34 mouse cellular contexts compared by ENCODE assay signal in genomic region chr10:117756784-117757183, GRCm38 (mm10).
"Had no signal": no experiment of that assay in that cellular context is flagged by ENCODE, and none has a peak within 500 bp of the region (broad histone marks: within the 10 kb centered on the region; RNA-seq: fewer than 3 reads in every experiment).

No protein-coding gene starts in this region.

- H3K4me1 ChIP-seq: heart, embryonic 12.5 days; heart, embryonic 13.5 days; heart, embryonic 15.5 days; hindbrain, embryonic 10.5 days; hindbrain, embryonic 12.5 days; hindbrain, embryonic 13.5 days; hindbrain, embryonic 15.5 days; intestine, embryonic 15.5 days; kidney, embryonic 15.5 days had no signal

- H3K27me3 ChIP-seq: heart, embryonic 12.5 days; heart, embryonic 13.5 days; heart, embryonic 15.5 days; hindbrain, embryonic 12.5 days; hindbrain, embryonic 13.5 days; hindbrain, embryonic 15.5 days; intestine, embryonic 15.5 days; kidney, embryonic 15.5 days had no signal

- DNase-seq: heart, postnatal 10 days; heart, postnatal 14 days; heart, postnatal 36 days; heart, postnatal 4 days; kidney, adult 11 months; kidney, adult 18-20 months; kidney, adult 2 months; kidney, adult 8-10 months; kidney, adult 9 months; kidney, postnatal 10 days; kidney, postnatal 14 days; kidney, postnatal 25 days; kidney, postnatal 36 days; kidney, postnatal 4 days; layer of hippocampus, adult 9-11 months; layer of hippocampus, postnatal 36 days had no signal

- H3K4me3 ChIP-seq: heart, embryonic 12.5 days; heart, embryonic 13.5 days; heart, embryonic 15.5 days; hindbrain, embryonic 10.5 days; hindbrain, embryonic 12.5 days; hindbrain, embryonic 13.5 days; hindbrain, embryonic 15.5 days; intestine, embryonic 15.5 days; kidney, embryonic 15.5 days; layer of hippocampus, adult 2 months had no signal

- H3K27ac ChIP-seq: heart, embryonic 13.5 days; heart, embryonic 15.5 days; hindbrain, embryonic 10.5 days; hindbrain, embryonic 12.5 days; hindbrain, embryonic 13.5 days; hindbrain, embryonic 14.5 days; hindbrain, embryonic 15.5 days; hindbrain, postnatal 0 days; intestine, embryonic 15.5 days; kidney, embryonic 15.5 days; kidney, postnatal 0 days; layer of hippocampus, adult 2 months had no signal

- ATAC-seq: hindbrain, embryonic 16.5 days; hindbrain, postnatal 0 days; inflammation-experienced regulatory T-cells, adult 6 months; intestine, embryonic 15.5 days; intestine, embryonic 16.5 days; intestine, postnatal 0 days had no signal

- H3K4me2 ChIP-seq: heart, embryonic 11.5 days; heart, embryonic 12.5 days; heart, embryonic 13.5 days; heart, embryonic 15.5 days; hindbrain, embryonic 12.5 days; hindbrain, embryonic 13.5 days; hindbrain, embryonic 14.5 days; hindbrain, embryonic 15.5 days; intestine, embryonic 15.5 days; kidney, embryonic 15.5 days had no signal

- H3K9me3 ChIP-seq: heart, embryonic 12.5 days; heart, embryonic 13.5 days; heart, embryonic 15.5 days; hindbrain, embryonic 10.5 days; hindbrain, embryonic 12.5 days; hindbrain, embryonic 13.5 days; hindbrain, embryonic 15.5 days; intestine, embryonic 15.5 days; kidney, embryonic 15.5 days had no signal

- H3K9ac ChIP-seq: heart, embryonic 12.5 days; heart, embryonic 13.5 days; heart, embryonic 15.5 days; hindbrain, embryonic 12.5 days; hindbrain, embryonic 13.5 days; hindbrain, embryonic 14.5 days; hindbrain, embryonic 15.5 days; intestine, embryonic 15.5 days; kidney, embryonic 15.5 days had no signal
